In genomic region chr2:125555830-125556229, GRCm38 (mm10) we compare ENCODE assay signal across 17 mouse cellular contexts. TPM values are rescaled to one million over a fixed set of nuclear protein-coding genes. Genes with fewer than 3 reads are reported as not detected.
A peak's percentile ranks its signal among the peaks of the same experiment; 100 is the strongest.
DNase-seq lines count a peak whose midpoint lies in the region; ATAC-seq and TF ChIP-seq lines count a peak whose summit lies in the region.
"Had no signal": no experiment of that assay in that cellular context is flagged by ENCODE, and none has a peak within 500 bp of the region (broad histone marks: within the 10 kb centered on the region; RNA-seq: fewer than 3 reads in every experiment).

No protein-coding gene starts in this region.

- H3K27ac ChIP-seq in forebrain, postnatal 0 days (ENCODE audit: low read depth, low read length): no peak overlapping the region
- no peak overlapping the region for H3K27ac ChIP-seq in forebrain, embryonic 14.5 days (ENCODE audit: low read depth, low read length)
- H3K27ac ChIP-seq in liver, embryonic 14.5 days: no peak overlapping the region
- H3K27ac ChIP-seq: embryonic facial prominence, embryonic 13.5 days; limb, embryonic 13.5 days; midbrain, embryonic 12.5 days had no signal

- DNase-seq in forebrain, postnatal 0 days: no peak
- DNase-seq in forebrain, embryonic 14.5 days (ENCODE audit: low spot score): no peak
- DNase-seq in liver, embryonic 14.5 days (ENCODE audit: low read depth in 3 of 3, low spot score in 3 of 3): no peak
- no peak for DNase-seq in liver
- DNase-seq in A20 (ENCODE audit: low read depth, low spot score): peak; percentile 72
- peak; percentile 51 for DNase-seq in ZHBTc4 (ENCODE audit: low read depth, low spot score)
- no peak for DNase-seq in spleen, adult 18-20 months
- DNase-seq: cerebellum, adult 2 months; lung, postnatal 14 days; thymus, postnatal 36 days had no signal

- H3K4me1 ChIP-seq in forebrain, postnatal 0 days (ENCODE audit: insufficient read depth): no peaks in the 10 kb centered on the region
- H3K4me1 ChIP-seq in forebrain, embryonic 14.5 days (ENCODE audit: control insufficient read depth, insufficient read depth, low read length): no peaks in the 10 kb centered on the region
- H3K4me1 ChIP-seq in liver, embryonic 14.5 days (replicated peaks; ENCODE audit: control insufficient read depth in 2 of 2, insufficient read depth in 2 of 2, low read length in 1 of 2): no peaks in the 10 kb centered on the region

- 79% methylated on average over 6 of the region's 6 CpGs for WGBS in forebrain, postnatal 0 days
- 81% methylated on average over 6 of the region's 6 CpGs for WGBS in forebrain, embryonic 14.5 days
- 65% methylated on average over 6 of the region's 6 CpGs for WGBS in liver, embryonic 14.5 days (ENCODE audit: insufficient replicate concordance)

- H3K4me2 ChIP-seq in forebrain, postnatal 0 days (ENCODE audit: low read depth): no peak overlapping the region
- no peak overlapping the region for H3K4me2 ChIP-seq in forebrain, embryonic 14.5 days (ENCODE audit: low read length)
- H3K4me2 ChIP-seq in liver, embryonic 14.5 days (ENCODE audit: low read depth): no peak overlapping the region
- H3K4me2 ChIP-seq: embryonic facial prominence, embryonic 13.5 days; heart, embryonic 11.5 days; limb, embryonic 13.5 days; midbrain, embryonic 12.5 days had no signal

- TF ChIP-seq CTCF in forebrain, postnatal 0 days (IDR thresholded peaks at IDR 0.05; ENCODE audit: low read depth): peak; percentile 32; the same call in 1 of the 2 replicates
- peak; percentile 29 for TF ChIP-seq CTCF in liver, embryonic 14.5 days (IDR thresholded peaks at IDR 0.05; ENCODE audit: low read depth)

- no peak overlapping the region for H3K9ac ChIP-seq in forebrain, postnatal 0 days
- no peak overlapping the region for H3K9ac ChIP-seq in forebrain, embryonic 14.5 days (ENCODE audit: low read length)
- H3K9ac ChIP-seq in liver, embryonic 14.5 days (replicated peaks): no peak overlapping the region
- H3K9ac ChIP-seq: embryonic facial prominence, embryonic 13.5 days; limb, embryonic 13.5 days; midbrain, embryonic 12.5 days had no signal

- TF ChIP-seq EP300 in liver, embryonic 14.5 days (IDR thresholded peaks at IDR 0.05; ENCODE audit: low read depth): no peak

- H3K9me3 ChIP-seq in forebrain, postnatal 0 days (ENCODE audit: low read length): 0 out of 2 replicates have a peak, but pooled peaks cover 6% of the 10 kb centered on the region
- no peaks in the 10 kb centered on the region for H3K9me3 ChIP-seq in forebrain, embryonic 14.5 days (replicated peaks; ENCODE audit: control insufficient read depth, low read length)
- no peaks in the 10 kb centered on the region for H3K9me3 ChIP-seq in liver, embryonic 14.5 days (ENCODE audit: control insufficient read depth, low read length)
- H3K9me3 ChIP-seq: embryonic facial prominence, embryonic 13.5 days; limb, embryonic 13.5 days; midbrain, embryonic 12.5 days had no signal

- H3K36me3 ChIP-seq in forebrain, postnatal 0 days (ENCODE audit: insufficient read depth): no peaks in the 10 kb centered on the region
- no peaks in the 10 kb centered on the region for H3K36me3 ChIP-seq in forebrain, embryonic 14.5 days (ENCODE audit: control insufficient read depth, insufficient read depth, low read length)
- no peaks in the 10 kb centered on the region for H3K36me3 ChIP-seq in liver, embryonic 14.5 days (replicated peaks; ENCODE audit: control insufficient read depth, insufficient read depth, low read depth)
- H3K36me3 ChIP-seq: embryonic facial prominence, embryonic 13.5 days; limb, embryonic 13.5 days; midbrain, embryonic 12.5 days had no signal

- H3K4me3 ChIP-seq in forebrain, postnatal 0 days (ENCODE audit: low read depth, low read length): no peak overlapping the region
- H3K4me3 ChIP-seq in forebrain, embryonic 14.5 days (ENCODE audit: low read depth, low read length): no peak overlapping the region
- no peak overlapping the region for H3K4me3 ChIP-seq in liver, embryonic 14.5 days (ENCODE audit: insufficient read depth in 1 of 2, low read depth in 2 of 2, low read length in 2 of 2)
- H3K4me3 ChIP-seq: embryonic facial prominence, embryonic 13.5 days; limb, embryonic 13.5 days; midbrain, embryonic 12.5 days had no signal

- no peaks in the 10 kb centered on the region for H3K27me3 ChIP-seq in forebrain, postnatal 0 days (ENCODE audit: insufficient read depth, low read length)
- no peaks in the 10 kb centered on the region for H3K27me3 ChIP-seq in forebrain, embryonic 14.5 days (replicated peaks; ENCODE audit: control insufficient read depth, insufficient read depth, low read length)
- no peaks in the 10 kb centered on the region for H3K27me3 ChIP-seq in liver, embryonic 14.5 days (ENCODE audit: control insufficient read depth, insufficient read depth, low read length)
- H3K27me3 ChIP-seq: embryonic facial prominence, embryonic 13.5 days; limb, embryonic 13.5 days; midbrain, embryonic 12.5 days had no signal

- ATAC-seq in forebrain, postnatal 0 days: no peak
- ATAC-seq in forebrain, embryonic 14.5 days: no peak
- no peak for ATAC-seq in liver, embryonic 14.5 days (ENCODE audit: insufficient read depth)
- no peak for ATAC-seq in frontal cortex, adult (ENCODE audit: low TSS enrichment)
- ATAC-seq: intestine, embryonic 16.5 days had no signal

RNA-seq across cellular contexts. Expression of gene Fbn1, which starts 48.0 kb away (rescaled TPM):
- 10.7 and 16.7 TPM in 2 replicates for total RNA-seq in forebrain, postnatal 0 days (2014; rRNA removed)
- polyA plus RNA-seq in forebrain, postnatal 0 days (2015; fragmentation: Nextera tagmentation; extraction: Ambion mirVana): 1.1 and 1.7 TPM in 2 replicates
- polyA plus RNA-seq in forebrain, embryonic 14.5 days (2014; fragmentation: Nextera tagmentation; extraction: Ambion mirVana): 2.1 and 2.9 TPM in 2 replicates
- 0.54 and 0.73 TPM in 2 replicates for polyA plus RNA-seq in liver, embryonic 14.5 days (2012; rRNA removed)
- 1.2 and 1.3 TPM in 2 replicates for polyA plus RNA-seq in liver, embryonic 14.5 days (2014; fragmentation: Nextera tagmentation; extraction: Ambion mirVana)

RNA-seq across cellular contexts. Expression of gene Gm9913, which starts 50.9 kb away (rescaled TPM):
- total RNA-seq in forebrain, postnatal 0 days (2014; rRNA removed): 0.05 and 0.15 TPM in 2 replicates
- polyA plus RNA-seq in forebrain, postnatal 0 days (2015; fragmentation: Nextera tagmentation; extraction: Ambion mirVana): 0.09 and 0.23 TPM in 2 replicates
- 0.14 TPM in 2 replicates for polyA plus RNA-seq in forebrain, embryonic 14.5 days (2014; fragmentation: Nextera tagmentation; extraction: Ambion mirVana)
- not detected in 2 replicates for polyA plus RNA-seq in liver, embryonic 14.5 days (2012; rRNA removed)
- polyA plus RNA-seq in liver, embryonic 14.5 days (2014; fragmentation: Nextera tagmentation; extraction: Ambion mirVana): not detected in 2 replicates
- total RNA-seq: gastrocnemius, adult 8-10 months had no signal

Comparison
In these comparisons a context has a peak if more than half of its experiments do, and no peak if none do; other contexts are left out.
1. DNase-seq: peak in A20 (single experiment) and ZHBTc4 (single experiment); none in forebrain, postnatal 0 days (single experiment), forebrain, embryonic 14.5 days (single experiment), liver, embryonic 14.5 days (0 of 3), liver (single experiment) and spleen, adult 18-20 months (0 of 2).